Mouse (Mus musculus) left cerebral cortex, adult 8-10 months (tissue): ENCODE data around the gene Nkx3-2. TPM values are rescaled to one million over a fixed set of nuclear protein-coding genes. Genes with fewer than 3 reads are reported as not detected.

Experiments used
- DNase-seq, 2 experiments: peaks; one replicate each; pipeline ENCODE4 v3.0.0; 2022; ENCODE audit warnings: low spot score in 2 of 2
- total RNA-seq, 4 experiments: library from RNA; stranded (reverse); gene quantifications; 2 replicates each; pipeline ENCODE4 v1.2.4; 2022

Gene Nkx3-2
- total RNA-seq, 4 experiments from 2014 or later, result not detected

- DNase-seq, result no peak
These were observed 1.2 kb downstream of the Nkx3-2 start for GRCm38 (mm10) chr5:41762947-41763730.

DNA sequence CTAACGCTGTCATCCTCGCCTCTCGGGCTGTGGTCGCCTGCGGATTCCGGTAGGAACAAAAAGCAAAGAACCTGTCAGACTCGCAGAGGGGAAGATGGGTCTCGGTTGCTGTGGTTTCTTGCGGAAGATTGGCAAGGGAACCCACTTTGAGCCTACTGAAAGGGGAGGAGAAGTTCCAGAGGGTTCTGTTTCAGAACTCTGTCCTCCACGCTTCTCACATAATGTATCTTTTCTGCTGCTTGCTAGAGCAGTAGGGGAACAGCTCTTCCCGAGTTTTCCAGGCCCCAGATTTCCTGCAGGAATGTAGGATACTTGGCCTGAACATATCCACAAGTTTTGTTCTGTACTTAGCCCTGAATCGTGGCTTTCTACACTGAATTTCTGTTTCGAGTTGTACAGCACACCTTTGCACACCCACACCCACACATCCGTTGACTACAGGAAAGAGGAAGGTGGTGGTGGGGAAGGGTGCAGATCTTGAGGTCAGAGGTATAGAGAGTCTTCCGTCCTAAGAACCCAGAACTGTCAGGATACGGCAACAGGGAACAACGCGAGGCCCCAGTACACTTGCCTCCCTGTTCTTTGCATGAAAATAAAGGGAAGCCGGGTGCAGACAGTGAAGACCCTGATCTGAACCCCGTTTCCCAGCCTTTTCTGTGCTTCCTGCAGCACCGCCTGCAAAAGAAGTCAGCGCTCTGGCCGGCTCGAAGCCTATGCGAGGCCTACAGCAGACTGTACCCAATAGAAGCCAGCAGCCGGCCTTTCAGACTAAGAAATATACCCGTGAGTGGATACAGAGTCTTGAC is 2.0 kb downstream of the Nkx3-2 start:
- no peak for DNase-seq

DNA sequence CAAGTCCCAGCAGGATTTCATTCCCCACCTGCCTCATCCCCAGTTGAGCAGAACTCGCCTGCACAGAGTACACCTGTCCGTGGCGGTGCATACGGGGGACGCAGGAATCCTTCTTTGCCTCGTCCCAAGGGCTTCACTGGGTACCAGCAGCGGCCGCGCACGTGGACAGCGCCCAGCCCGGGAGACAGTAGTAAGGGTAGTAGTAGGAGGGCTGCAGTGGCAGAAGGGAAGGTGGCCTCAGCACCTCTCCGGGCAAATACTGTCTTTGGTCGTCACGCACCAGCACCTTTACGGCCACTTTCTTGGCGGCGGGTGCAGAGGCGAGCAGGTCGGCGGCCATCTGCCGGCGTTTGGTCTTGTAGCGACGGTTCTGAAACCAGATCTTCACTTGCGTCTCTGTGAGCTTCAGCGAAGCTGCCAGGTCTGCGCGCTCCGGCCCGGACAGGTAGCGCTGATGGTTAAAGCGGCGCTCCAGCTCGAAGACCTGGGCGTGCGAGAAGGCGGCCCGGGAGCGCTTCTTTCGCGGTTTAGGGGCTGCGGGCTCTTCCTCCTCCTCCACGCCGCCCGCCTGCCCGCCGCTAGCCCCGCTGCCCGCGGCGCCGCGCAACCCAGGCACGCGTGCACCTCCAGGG is 2.7 kb downstream of the Nkx3-2 start:
- no peak for DNase-seq

DNA sequence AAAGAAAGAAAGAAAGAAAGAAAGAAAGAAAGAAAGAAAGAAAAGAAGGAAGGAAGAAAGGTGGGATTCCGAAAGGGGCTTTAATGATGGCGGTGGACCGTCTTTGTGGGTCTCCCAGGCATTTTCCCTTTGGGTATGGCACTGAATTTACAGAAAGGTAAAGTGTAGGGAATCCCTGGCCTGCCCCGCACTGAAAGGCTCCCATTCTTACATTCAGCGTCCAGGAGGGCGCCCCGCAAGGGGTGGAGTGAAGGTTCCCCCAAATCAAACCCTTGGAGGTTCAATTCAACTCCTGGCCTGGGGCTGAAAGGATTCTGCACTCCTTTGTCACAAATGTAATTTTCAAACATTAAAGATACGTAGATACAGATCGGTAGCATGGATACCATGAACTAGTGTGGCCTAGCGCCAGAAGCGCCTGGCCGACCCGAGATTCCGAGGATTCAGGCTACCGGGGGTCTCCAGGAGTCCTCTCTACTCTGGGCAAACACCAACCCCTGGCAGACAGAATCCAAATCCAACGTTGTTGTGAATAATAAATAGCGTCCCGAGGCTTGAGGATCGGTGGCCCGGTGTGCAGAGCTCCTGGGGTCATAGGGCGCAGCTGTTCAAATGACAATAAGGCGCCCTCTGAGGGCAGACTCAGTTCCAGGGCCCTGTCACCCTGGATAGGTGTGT is 3.3 kb downstream of the Nkx3-2 start:
- DNase-seq, result no peak

DNA sequence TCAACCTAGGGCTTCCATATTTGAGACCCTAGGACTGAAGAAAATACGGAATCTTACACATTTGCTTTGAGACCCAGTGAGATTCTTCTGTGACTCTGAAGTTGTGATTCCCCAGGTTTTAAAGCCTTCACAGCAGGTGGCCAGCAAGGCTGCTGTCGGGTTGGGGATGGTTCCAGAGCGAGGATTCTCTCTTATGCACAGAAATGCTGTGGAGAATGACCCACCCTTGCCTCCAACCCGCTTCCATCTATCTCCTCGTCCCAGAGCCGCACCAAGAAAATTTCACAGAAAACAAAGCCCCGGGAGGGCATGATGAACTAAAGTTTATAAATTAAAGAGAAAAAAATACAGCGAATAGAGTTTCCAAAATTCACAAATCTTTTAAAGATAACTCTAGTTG is 4.2 kb downstream of the Nkx3-2 start:
- DNase-seq, result no peak

DNA sequence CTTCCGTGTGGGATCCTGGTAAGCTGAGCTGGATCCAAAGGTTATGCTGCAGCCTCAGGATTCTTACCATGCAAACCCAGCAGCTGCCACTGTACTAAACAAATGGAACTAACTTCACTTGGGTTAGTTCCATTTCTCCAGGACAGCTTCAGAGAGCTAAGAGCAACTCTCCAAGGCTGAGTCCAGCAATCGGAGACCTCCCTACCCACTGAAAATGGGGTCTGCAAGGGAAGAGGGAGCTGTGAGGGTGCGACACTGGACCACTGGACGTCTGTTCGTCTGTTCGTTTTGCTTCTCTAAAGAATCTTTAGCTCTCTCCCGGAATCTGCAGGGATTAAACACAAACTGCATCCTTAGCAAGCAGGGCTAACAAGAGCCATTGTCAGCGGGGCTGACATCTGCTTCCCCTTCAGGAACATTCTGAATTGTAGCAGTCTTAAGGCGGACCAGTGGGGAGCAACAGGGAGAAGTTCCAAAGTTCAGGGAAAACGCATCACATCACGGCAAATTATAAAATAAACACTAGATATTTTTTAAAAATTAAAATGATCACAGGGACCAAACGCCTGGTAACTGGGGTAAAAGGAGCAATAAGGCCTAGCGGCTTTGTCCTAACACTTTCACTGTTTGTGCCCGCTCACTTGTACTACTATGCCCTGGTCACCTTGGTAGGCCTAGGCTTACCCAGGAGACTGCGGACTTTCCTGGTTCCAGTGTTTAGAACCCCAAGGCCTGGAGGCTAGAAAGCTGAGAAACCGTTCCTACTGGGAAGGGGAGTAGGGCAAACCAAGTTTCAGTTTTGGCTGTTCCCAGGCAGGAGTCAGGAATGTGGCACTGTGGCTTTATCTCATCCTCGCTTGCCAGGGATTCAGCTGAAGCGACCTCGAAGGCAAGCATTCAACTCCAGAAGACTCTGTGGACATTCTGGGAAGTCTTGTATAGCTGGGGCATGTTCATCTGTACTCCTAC is 5.3 kb downstream of the Nkx3-2 start:
- no peak for DNase-seq

- DNase-seq, result no peak
These were observed 7.0 kb downstream of the Nkx3-2 start for GRCm38 (mm10) chr5:41757338-41757737.

DNA sequence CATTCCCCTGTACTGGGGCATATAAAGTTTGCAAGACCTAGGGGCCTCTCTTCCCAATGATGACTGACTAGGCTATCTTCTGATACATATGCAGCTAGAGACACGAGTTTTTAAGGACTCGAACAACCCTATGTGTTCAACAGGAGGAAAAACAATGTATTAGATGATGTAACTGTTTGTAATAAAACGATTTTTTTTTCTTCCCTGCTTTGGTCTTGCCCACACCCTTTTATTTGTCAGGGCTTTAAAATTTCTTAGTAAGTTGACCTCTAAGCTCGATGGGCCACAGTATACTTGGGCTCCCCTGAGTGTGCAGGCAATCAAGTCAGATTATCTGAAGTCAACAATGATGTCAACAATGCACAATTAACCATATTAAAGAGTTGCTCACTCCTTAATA is 7.9 kb downstream of the Nkx3-2 start:
- no peak for DNase-seq

GRCm38 (mm10) chr5:41755373-41755960 is 8.8 kb downstream of the Nkx3-2 start:
- no peak for DNase-seq

DNA sequence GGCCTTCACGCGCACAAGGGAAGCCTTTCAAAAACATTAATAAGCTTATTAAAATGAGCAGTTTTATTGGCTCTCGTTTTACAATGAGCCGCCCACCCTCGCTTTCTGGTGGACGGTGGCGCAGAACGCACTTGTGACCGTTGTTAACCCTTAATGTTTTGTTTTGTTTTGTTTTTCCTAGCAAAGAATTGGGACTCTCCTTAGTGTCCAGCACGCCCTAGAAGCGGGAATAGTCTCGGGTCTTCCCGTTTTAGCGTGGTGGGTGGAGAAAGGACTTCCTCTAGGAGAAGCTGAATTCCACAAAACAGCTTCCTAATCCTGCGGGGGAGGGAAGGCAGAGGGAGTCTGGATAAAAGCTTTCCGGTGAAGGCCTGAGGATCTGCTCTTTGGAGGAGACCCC is 9.5 kb downstream of the Nkx3-2 start:
- DNase-seq, result no peak

DNA sequence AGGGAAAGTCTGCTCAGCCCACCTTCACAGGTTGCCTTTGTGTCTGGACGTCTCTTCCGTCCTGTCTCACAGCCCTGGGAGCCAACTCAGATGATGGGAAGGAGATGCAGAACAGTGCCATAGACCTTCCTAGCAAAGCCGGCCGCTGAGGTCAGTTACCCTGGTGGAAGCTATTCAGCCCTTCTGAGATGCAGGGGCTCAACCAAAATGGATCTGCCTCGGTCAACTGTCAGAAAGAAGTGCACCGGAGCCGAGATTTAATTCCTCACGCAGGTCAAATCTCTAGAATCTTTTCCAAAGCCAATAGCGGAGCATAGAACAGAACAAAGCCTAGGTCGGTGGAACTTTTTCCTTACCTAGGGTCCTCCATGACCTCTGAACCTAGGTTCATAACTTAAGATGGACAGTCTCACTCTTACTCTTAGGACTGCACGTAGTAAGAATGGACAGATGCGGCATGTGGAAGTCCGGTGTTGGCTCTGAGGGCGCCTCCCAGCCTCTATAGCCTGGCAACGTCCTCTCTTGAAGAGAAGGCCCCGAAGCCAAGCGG is 10.0 kb downstream of the Nkx3-2 start:
- no peak for DNase-seq

- no peak for DNase-seq
These were observed 11.6 kb downstream of the Nkx3-2 start for GRCm38 (mm10) chr5:41752721-41753120.

DNA sequence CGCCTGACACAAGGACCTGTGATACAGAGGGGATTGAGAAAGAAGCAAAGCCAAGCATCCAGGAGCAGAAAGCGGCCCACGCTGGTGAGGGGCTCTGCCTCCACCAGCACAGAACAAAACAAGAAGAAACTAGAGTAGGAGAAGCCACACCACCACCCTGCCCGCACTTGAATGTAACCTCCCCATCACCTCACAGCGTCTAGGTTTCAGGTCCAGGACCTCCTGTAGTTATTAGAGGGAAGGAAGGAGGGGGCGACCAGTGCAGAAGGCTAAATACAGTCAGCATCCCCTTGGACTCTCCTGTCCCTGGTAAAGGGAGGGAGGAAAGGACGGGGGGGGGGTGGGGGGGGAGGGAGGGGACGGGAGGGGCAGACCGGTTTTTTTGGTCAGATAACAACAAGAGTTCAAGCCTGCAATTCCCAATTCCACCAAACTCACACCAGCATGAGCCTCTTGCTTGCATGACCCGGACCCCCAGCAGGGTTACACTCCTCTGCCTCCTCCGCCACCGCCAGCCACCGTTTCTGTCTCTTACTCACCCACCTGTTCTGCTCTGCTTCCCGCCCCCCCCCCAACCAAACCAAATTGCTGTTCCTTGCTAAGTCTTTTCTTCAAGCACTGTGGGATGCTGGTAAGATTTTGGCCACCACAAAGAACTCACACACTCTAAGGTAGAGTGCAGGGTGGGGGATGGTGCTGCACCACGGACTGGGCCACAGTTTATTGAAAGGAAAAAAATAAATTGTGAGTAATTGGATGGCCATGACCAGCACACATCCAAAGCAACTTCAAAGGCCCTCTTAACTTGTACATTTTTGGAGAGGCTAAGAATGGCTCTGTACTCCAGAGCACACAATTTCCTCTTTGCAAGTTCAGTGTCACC is 19.2 kb downstream of the Nkx3-2 start:
- DNase-seq, result no peak

DNA sequence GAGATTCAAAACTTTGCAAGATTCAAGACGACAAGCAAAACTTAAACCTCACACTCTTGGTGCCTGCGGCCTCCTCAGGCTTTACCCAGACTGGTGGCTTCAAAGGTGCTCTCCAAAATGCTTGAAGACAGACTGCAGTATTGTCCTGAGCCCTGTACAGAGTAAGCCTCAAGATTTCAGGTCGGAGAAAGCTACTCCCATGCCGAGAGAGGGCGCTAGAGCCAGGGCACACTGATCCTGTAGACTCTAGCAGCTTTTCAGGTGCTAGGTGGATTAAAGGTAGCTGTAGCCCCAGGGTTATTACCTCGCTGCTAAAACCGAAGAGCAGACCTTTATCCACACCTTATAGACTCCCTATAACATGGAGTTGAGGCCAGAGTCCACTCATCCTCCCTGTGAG is 20.1 kb downstream of the Nkx3-2 start:
- no peak for DNase-seq

DNA sequence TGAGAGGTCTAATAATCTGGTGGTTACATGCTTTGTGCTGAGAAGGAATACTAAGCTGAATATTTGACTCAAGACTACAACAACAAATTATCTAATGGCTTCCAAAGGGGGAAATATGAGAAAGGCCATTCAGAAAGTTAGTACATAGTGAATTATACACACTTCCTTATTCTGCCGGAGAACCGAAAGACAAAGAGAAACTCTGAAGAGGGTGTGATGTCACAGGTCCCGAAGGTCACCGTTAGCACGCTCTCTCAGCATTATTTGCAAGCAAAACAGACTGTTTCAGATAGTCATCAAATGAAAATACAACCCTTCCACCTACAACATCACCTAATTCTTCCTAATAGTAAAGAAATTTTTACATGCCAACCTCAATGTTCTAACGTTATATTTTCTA is 25.5 kb downstream of the Nkx3-2 start:
- no peak for DNase-seq

- DNase-seq, result no peak
These were observed 27.3 kb downstream of the Nkx3-2 start for GRCm38 (mm10) chr5:41737039-41737438.

DNA sequence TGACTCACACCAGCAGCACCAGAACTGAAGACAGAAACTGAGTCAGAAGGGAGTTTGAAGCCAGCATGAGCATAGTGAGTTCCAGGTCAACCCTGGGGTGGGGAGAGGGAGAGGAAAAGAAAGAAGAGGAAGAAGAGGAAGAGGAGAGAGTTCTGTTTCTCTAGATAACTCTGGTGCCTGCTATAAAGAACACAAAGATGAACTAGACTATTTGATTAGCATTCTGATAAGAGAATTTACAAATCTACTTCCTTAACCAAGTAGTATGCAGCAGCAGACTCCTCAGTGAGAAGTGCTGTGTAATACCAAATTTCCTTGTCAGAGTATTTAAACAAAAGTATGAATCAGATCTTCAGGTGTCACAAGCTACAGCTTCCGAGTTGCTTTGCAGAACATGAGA is 37.3 kb downstream of the Nkx3-2 start:
- DNase-seq, result no peak

GRCm38 (mm10) chr5:41725573-41725972 is 38.7 kb downstream of the Nkx3-2 start:
- no peak for DNase-seq
